Mouse (Mus musculus) kidney, adult 11 months (tissue): ENCODE measurements around the gene Erc2.

ENCODE experiments used
- DNase-seq: peaks from one replicate; pipeline ENCODE4 v3.0.0; 2022

Erc2 gene

DNA sequence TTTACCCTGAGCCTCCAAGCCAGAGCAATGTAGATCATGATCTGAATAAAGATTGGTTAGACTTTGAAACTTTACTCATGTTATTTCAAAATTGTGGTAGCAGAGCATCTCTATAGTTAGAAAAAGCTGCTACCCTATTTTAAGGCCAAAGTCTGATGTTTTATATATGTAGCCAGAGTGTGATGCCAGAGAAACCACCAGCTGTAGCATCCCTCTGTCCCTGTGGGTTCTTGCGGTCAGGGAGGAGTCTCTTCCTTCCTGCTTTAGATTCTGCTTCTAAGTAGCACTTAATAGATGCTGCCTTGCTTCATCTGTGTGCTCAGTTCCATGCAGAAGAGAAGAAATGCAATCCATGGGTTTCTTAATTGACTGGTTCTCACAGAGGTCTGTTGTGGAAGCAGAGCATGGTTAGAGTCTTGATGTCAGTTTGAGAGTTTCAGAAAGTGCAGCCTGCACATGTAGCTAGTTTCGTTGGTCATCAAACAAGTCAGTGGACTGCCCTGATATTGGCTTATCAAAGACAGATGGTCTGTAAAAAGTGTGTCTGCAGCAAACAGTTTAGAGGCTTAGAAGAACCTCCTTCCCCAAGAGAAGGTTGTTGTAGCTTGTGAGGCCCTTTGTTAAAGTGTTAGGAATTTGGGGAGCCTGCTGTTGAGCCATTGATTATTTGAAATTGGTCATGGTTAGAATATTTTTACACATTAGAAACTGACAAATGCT is 156.9 kb downstream of the Erc2 start:
- no peak for DNase-seq

DNA sequence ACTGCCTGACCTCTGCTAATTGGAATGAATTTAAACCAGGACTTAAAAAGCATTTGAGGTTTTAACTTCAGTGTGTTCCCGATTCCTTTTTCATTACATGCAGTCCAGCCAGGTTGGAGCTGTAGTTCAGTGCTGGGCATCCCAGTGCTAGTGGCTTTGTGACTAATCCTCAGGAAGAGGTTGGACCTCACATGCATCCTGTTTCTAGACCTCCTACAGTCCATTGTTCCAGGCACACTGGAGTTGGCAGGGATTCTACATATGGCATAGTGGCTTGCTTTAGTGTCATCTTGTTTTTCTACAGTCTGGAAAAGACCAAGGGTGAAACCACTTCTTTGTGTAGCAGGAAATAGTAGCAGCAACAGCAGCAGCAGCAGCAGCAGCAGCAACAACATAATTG is 159.0 kb downstream of the Erc2 start:
- DNase-seq, result no peak

DNA sequence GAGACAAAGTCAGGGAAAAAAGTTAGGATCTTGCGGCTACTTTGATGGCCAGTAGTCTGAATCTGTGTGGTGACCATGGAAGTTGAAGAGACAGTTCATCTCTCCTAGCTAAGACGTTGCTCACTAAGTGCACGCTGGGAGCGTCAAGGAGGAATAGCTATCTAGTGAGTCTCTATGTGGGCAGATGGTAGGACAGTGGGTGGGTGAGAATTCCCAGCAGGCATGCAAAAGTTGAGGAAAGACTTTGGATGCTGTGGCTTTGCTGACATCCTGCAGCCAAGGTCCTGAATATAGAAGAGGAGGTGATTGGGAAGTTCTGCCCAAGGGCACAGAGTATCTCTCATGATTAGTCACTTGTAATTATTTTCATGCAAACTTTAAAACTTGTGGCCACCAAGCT is 162.6 kb downstream of the Erc2 start:
- no peak for DNase-seq

DNA sequence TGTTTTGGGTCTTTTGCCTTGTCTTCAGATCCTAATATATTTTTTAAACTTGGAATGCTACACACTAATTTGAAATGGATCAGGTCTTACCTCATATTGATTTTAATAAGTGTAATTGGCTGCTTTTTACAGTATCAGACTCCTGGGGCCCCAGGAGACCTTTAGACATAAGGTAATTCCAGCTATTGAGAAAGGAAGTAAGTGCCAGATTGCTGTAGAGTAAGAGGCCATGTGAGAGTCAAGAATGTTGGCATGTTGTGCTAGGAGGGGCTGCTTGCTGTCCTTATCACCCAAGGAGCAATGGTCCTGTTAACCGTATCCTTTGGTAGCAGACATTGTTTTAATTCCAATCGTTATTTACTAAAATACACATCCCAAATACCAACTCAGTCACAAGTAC is 163.3 kb downstream of the Erc2 start:
- no peak for DNase-seq

DNA sequence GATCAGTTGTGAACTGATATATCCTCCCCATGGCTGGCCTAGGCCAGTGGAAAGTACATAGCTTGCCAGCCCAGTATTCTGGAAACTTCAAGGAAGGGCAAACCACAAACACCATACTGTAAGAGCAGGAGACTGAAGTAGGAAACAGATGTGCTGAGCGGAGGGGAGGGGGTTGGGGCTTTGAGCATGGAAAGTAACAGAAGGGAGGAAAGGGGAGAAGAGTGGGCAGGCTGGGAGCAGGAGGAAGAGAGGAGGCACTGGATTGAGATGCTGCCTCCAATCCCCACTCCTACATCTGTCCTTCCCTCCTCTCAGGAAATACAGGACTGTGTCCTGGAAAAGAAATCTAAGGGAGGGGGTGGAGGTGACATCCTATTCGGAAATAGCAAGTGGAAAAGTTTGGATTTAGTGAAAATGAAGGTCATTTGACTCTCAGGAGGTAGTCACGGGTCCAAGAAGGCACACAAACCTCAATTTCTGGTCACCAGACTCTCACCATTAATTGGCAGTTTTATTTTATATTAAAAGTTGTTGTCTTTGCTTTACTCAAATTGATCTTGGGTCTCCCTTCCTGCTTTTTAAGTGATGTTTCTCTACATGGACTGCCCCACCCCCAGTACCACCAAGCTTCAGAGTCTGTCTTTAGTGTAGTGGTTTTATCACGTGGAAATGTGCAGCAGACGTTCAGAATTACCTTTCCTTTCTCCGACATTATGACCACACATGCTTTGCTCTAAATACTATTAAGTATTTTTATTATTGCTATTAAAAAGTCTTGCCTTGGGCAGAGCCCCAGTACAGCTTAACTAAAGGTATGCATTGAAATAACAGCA is 167.1 kb downstream of the Erc2 start:
- no peak for DNase-seq

DNA sequence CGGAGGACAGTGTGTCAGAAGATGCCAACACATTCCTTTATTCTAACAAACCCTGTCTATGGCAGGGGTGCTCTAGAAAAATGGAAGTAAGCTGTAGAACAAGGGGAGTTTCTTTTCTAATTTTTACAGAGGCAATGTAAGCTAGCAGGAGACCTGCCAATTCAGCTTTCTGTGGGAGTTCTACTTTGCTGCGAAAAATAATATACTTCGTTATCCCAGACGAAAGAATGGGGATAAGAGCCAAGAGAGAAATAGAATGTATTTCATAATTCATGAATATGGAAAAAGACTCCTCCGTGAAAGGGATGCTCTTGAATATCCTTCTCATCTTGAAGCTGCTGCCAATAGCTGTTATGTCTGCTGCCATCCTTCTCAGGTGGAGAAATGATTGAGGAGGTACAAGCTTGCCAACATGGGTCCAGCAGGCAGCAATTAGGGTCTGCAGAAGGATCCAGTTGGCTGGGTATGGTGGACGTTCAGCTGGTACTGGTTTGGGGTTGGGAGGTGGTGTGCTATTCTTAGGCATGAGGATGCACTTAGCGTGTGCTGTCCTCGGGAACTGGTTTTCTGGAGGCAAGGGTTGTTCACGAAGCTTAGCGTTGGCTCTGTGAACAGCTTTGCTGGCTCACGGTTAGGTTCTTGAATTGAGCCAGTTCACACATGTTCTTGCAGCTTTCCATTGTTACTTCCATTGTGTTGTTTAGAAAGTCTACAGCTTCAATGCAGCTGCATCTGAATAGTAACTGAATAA is 176.1 kb downstream of the Erc2 start:
- DNase-seq, result no peak

DNA sequence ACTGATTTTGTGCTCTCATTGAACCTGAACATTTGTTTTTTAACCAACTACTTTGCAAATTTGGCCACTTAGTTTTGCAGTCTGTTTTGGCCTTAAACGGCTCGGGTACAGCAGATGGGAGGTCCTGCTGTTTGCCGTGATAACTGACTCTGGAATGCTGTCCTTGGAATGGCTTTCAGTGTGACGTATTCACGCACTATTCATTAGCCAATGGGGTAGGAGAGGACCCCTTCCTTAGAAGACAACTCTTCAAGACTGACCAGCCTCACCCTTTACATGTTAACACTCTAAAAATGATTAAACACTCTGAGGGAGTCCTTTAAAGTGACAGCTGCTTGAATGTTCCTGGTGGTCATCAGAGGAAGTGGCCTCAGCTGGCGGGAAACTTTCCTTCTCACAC is 178.5 kb downstream of the Erc2 start:
- DNase-seq, result no peak

DNA sequence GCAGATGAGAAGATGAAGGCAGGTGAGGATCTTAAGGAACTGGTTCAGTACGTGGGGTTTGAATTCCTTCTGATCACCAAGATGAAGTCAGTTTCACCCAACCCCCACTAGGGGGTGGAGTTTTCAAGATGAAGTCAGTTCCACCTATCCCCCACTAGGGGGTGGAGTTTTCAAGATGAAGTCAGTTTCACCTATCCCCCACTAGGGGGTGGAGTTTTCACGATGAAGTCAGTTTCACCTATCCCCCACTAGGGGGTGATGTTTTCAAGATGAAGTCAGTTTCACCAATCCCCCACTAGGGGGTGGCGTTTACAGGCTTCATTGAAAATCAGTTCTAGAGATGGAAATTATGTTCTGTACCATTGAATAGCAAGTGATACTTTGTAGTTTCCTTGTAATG is 181.7 kb downstream of the Erc2 start:
- DNase-seq, result no peak

DNA sequence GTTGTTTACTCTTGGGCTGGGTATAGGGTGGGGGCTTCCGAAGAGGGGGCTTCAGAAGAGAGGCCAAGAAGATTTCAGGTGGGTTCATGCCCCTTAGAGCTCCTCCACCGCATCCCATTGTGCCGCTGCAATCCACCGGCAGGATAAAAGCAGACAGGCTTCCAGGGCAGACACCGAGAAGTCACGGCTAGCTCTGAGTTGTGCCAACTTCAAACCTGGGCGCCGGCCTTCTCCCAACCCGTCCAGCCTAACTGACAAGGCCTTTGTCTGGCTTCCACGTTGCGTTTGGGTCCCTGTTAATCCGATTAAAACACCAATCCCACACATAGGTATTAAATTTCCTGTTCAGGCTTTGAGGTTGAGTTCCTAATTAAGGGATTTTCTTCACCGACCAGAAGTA is 182.8 kb downstream of the Erc2 start:
- no peak for DNase-seq

DNA sequence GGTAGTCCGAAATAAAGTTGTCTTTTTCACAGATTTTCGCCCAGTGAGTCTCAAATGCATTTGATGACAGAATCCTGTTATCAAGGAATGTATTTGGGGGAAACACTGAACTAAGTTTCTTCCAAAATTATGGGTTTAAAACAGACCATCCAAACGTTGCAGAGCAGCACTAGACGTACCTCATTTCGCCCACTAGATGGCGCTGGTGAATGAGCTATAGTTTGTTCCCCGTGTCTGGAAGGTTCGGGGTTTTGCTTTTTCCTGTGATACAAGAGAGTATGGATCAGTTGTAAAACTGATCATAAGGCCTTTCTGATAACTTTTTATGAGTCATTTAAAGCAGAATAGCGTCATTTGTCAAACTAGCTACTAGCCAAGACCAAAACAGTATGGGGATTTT is 185.9 kb downstream of the Erc2 start:
- no peak for DNase-seq

DNA sequence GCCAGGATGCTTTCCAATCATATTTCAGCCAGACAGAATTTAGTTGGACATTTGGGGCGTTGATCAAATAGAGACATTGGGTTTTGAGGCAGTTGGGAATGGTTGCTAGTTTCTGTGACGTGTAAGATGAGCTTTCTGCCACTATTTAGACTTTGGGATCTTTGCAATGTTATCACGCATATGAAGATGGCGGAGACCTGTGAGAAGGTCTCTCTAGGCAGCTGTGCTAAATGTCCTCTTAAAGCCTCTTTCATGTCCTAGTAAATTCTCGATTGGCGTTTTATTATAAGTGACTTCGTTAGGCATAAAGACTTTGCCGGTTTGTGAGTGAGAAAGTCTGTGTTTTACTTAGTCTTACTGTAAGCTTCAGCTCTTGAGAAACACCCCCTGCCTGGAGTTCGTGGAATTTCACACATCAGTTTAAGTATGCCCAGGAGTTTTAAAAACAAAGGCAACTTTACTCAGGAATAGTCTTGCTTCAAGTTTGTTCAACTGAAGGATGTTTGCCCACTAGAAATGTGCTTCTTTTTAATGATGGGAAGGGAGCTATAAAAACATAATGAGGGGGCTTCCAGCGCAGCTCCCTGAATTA is 186.4 kb downstream of the Erc2 start:
- no peak for DNase-seq

DNA sequence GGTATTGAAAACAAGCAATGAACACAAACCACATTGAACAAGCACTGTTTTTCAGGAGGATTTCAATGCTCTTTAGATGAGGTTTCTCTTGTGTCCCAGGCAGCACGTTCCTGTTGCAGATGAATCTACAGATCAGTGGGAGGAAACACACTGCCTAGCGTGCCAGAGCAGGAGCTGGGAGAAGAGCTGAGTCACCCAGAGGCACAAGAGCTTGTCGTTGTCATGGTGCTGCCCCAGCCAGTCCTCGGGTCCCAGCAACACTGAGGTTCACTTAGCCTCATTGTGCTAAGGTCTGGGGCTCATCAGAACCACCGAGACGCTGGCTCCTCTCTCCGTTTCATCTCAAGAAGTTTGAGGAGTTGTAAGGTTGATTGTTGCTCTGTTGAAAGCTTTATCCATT is 188.6 kb downstream of the Erc2 start:
- DNase-seq, result no peak

DNA sequence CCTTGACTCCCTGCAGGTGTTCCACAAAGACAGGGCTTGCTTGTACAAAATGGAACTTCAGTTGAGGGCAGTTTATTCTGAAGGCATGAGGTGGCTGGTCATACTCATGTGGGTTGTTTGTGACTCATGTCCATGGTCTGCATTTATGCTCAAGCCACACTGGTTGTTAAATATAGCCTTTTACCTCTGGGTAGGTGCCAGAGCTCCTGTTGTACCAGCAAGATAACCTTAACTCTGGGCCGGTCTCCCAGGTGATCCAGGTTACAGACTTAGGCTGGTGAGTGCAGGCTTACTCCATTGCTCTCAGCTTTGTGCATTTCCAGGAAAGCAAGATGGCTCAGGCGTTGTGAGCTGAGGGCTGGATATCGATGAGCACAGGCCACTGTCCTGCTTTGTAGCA is 189.4 kb downstream of the Erc2 start:
- no peak for DNase-seq

DNA sequence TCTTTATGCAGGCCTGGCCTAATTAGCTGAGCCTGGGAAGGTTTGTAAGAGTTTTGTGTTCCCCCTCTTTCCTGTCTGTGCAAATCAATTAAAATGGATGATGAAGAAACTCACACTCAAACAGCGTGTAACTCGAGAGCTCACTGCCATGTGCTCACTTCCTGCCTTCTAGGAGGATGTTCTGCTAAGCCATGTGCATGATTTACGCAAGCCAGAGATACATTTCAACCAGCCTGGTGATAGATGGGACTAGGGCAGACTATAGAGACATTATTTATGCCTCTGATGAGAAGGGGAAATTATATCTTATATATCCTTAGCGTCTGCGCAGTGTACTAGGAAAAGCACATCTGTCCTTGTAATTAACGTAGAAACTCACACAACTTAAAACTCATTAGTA is 193.5 kb downstream of the Erc2 start:
- no peak for DNase-seq

DNA sequence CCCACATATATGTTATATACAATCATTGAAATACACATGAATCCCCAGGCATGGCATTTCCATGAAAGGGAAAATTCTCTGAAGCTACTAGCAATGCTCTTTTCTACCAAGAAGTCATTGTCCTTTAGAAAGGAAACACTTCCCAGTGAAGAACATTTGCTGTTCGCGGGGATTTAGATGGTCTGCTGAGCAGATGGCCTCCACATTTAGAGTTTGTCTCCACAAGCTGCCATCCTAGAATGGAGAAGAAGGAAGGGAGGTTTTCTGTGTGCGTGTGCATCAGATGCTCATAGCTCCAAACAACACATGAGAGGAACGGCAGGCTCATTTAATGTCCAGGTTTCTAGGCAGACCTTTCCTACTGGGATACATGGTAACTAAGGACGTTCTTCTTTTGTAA is 196.8 kb downstream of the Erc2 start:
- no peak for DNase-seq

DNA sequence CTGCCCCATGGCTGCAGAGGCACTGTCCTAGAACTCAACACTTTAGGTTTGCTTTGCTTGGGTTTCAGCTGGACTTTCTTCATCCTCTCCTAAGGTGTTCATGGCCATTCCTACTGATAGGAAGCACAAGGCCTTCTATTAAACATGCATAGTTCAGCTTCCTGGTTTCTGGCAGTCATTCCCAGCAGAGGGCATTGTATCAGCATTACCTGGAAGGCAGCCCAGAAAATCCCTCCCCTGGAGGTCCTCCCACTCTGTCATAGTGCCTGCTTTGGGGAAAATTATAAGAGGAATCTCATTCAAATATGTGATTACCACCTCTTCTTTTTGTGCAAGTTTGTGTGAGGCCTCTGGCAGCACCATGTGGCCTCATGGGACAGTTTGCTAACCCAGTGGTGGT is 199.6 kb downstream of the Erc2 start:
- DNase-seq, result no peak

DNA sequence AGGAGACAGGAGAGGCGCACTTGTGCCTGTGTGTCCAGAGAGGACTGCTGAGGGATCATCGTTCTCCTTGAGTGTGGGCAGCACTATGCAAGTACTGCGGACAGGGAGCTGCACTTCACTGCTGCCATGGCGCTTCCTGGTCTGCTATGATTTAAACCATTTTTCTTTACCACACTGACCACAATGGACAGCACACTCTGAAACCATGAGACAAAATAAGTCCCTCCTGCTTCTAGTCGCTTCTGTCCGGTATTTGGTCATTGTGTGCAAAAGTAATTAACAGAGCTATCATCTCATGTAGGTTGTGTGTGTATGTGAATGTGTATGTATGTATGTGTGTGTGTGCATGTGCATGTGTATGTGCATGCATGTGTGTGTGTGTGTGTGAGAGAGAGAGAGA is 200.3 kb downstream of the Erc2 start:
- no peak for DNase-seq

DNA sequence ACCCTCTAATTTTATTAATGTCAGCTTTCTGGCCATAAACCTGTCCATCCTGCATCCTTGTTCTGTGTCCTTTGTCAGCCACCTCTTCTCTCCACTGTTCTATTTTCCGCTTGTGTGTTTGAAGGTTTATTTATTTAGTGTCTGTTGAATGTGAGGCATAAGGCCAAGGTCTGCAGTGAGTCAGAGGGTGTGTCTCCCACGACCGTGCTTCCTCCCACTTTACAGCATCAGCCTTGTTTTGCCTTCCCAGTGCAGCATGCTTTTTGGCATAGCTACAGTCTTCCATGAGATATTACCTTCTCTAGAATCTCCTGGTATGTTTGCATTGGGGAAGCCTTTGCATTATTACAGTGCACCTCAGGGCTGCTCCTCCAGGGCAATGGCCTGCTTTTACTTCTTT is 200.8 kb downstream of the Erc2 start:
- no peak for DNase-seq

DNA sequence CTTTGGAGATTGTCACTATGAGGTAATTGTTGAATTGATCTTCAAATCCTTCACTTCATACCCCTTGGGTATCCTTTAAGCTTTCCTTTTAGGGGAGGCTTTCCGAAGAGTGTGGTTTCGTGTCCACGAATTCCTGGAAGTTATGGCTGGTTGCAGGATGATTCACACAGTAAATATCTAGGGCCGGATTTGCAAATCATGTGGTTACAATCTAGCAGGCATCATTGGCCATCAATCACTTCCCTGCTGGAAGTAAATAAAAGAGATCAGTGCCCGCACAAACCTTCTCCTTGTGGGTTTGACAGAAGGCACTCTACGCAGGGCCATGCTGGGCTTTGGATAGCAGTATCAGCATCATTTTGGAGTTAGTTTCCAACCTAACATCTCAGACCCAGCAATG is 201.7 kb downstream of the Erc2 start:
- no peak for DNase-seq

DNA sequence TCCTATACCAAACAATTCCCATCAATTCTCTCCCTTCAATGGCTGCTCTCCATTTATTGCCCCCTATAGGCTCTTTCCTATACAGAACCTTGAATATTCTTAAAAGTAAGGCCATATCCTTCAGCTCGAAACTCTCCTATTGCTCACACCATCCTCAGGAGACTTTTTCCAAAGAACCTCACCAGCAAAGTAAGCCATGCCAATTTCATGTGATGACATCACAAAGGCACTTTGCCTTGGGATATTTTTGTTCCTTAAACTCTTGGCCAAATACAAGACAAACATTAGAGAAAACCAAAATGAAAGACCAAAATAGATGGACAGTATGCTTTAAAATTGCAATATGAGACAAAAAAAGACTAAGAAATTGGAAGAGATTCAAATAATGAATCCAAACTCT is 204.6 kb downstream of the Erc2 start:
- DNase-seq, result no peak

DNA sequence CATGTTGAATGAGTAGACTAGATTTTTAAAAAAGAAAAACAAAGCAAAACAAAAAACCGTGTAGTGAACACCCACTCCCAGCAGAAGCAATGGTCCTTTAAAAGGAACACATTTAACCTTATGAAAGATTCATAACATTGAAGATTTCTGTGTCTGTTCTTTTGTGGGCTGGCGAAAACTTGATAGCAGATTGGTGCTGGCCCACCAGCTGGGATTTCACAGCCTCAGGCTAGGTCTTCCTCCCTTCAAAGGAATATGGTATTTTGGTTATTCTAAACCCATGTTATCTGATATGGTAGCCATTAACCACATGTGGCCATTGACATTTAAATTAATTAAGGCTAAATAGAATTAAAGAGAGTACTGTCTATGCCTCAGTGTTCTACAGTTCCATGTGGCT is 205.9 kb downstream of the Erc2 start:
- no peak for DNase-seq

DNA sequence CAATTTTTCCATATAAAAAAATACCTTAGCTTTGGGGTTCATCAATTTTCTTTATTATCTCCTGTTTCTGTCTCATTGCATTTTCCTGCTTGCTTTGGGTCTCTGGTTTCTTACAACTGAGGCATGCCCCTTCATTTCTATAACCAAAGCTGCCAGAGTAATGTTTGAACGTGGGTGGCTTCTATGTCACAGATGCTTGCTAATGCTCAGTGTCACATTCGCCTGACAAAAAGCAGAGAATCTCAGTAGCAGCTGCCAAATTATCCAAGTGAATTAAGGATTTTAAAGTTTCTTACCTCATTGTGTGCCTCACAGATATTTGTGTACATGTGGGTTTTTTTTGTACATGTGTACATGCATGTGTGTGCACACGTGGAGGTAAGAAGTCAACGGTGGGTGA is 210.0 kb downstream of the Erc2 start:
- no peak for DNase-seq

DNA sequence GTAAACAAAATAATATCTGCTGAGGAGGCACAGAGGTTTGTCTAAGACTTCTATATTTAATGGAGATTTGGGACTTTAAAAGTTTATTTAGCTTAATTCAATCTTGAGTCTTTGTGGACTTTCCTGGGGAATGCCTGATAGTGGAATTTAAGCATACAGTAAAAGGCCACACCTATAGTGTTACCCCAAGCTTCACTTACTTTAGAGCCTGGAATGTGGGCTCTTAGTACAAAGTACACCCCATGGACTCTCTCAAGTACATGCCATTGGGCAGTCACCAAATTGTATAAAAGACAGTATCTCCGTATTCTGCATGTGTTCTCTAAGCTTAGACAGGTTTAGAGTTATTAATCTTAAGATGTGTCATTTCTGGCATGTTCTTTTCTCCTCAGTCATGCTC is 213.1 kb downstream of the Erc2 start:
- no peak for DNase-seq
